Mouse (Mus musculus) liver, embryonic 14.5 days (tissue): Measurements from ENCODE around the gene Abr.

ENCODE experiments used
- CTCF ChIP-seq: IDR thresholded peaks from 2 replicates; pipeline ENCODE4 v1.5.1; 2016; ENCODE audit warnings: antibody characterized with exemption, low read depth, control low read depth
- EP300 ChIP-seq: IDR thresholded peaks from 2 replicates; pipeline ENCODE4 v1.6.1; 2016; ENCODE audit warnings: antibody characterized with exemption, low read depth

GRCm38 (mm10) chr11:76465879-76466278 lies 156.2 kb downstream of the Abr start:
- TF ChIP-seq CTCF, result no peak
- TF ChIP-seq EP300, result no peak
